Mouse (Mus musculus): Measurements from ENCODE around the gene Dvl3. TPM values are rescaled to one million over a fixed set of nuclear protein-coding genes. Genes with fewer than 3 reads are reported as not detected.

The Dvl3 gene
- total RNA-seq, 2 experiments from 2014 or later: 40.1 to 44.5 TPM

DNA sequence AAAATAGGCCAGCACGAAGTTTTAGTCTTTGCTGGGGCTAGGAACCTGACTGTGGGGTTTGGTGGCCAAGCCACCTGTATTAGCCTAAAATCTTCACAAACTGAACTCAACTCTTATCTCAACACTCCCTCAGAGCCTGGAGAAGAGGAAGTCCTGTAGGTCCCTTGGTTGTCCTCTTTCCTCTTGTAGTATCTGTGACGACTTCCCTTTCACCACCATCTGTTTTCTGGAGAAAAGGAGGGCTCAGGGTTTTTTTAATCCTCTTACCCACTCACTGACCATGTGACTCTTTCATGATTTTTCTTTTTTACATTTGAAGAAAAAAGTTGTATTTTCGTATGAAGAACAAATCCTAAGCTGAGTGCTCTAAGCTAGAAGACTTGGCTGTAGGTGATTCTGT, 22.9 kb downstream of the Dvl3 start:
- no peak for DNase-seq (ENCODE audit: low spot score in 2 of 2)

DNA sequence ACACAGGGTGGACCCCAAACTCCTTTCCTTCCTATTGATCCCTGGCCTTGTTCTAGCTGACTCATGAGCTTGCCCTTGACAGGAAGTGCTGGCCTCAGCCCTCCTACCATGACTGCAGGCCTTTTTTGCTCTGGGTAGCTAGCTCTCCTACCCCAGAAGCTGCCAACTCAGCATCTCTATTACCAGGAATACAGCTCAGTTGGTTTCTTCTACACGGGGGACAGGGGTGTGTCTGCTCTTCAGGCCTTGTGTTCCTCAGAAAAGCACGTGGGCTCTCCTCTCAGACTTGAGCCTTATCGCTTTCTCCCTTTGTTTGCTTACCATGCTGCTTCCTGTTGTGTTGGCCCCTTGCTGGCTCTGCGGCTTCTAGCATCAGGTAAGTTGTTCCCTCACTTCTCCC, 23.7 kb downstream of the Dvl3 start:
- no peak for DNase-seq (ENCODE audit: low spot score in 2 of 2)

DNA sequence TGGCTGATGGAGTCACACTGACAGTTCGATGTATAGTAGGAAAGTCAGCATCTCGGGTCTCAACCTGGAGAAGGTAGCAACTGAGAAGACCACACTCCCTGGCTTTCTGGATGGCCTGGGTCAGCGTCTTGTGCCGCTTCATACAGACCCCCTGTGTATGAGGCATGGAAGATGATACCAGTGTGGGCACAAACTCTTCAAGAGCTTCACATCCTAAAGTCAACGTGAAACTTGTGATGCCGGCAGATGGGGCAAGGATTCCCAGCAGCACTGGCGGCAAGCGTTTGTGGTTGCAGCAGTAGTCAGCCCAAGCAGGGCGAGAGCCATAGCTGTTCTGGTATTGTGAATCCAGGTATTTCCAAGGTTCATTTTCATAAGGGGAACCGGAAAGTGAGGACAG, 28.9 kb downstream of the Dvl3 start:
- DNase-seq (ENCODE audit: low spot score in 2 of 2): no peak

DNA sequence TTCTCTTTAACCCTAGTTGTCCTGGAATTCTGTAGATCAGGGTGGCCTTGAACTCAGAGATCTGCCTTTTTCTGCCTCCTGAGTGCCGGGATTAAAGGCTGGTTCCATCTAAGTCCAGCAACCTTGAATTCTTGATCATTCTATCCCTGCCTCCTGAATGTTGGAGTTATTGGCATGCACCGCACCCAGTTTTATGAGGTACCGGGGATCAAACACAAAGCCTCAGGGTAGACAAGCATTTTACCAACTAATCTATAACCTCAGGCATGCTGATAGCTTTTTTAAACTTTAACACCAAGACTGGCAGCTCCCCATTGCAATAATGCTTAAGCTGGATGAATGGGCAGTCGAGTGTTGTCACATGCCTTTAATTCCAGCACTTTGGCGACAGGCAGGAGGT, 30.6 kb downstream of the Dvl3 start:
- DNase-seq (ENCODE audit: low spot score in 2 of 2): no peak

DNA sequence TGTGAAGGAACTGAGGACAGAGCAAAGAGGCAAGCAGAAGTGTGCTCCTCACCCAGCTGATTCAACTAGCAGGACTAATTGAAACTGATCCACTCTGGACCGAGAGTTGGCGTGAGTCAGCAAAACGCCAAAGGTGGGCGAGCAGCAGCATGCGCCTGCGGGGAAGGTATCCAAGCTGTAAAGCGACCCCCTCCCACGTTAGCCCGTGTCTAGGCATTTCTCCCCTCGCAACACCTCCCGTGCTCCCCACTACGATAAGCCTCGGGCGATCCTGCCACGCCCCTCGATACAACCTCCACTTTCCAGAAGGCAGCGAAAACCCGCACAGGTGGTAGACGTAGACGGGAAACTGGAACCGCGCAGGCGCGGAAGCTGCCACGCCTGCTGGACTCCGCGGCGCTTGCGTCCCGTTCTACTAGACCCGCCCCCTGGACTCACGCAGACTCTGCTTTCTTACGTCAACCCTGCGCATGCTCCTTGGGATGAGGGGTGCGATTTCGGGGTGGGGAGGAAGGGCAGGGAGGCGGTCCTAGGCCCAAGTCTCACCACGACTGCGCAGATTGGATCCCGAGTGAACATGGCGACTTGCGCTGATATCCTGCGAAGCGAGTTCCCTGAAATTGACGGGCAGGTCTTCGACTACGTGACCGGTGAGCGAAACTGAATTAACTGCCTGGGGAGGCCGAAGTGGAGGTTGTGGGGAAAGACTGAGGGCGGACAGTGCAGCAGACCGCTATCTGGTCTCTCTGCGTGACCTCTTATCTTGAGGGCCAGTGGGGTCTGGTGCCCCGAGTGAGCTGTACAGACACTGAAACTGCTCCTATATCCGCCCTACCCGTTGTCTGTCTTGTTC, 31.5 kb downstream of the Dvl3 start, which contains the start of gene Abcf3:
Abcf3 (plus strand) TSS at position 482 of the 853 bp plus-strand sequence.
- peak; percentile 93 to 94 for DNase-seq (ENCODE audit: low spot score in 2 of 2)

DNA sequence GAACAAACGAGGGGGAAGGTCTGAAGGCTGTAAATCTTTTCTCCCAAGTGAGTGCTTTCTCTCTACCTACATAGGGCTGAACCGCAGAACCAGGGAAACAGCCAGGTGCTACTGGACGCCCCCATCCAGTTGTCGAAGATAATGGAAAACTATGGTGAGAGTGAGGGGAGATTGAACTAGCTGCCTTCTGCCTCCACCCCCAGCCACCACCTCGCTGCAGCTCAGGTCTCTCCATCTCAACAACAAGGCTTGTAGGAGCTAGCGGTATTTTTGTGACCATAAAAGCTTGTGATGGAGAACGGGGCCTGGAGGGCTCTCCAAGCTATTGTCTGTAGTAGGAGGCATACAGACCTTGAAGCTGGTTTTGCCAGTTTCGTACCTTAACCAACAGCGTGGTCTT, 32.4 kb downstream of the Dvl3 start:
- no peak for DNase-seq (ENCODE audit: low spot score in 2 of 2)

DNA sequence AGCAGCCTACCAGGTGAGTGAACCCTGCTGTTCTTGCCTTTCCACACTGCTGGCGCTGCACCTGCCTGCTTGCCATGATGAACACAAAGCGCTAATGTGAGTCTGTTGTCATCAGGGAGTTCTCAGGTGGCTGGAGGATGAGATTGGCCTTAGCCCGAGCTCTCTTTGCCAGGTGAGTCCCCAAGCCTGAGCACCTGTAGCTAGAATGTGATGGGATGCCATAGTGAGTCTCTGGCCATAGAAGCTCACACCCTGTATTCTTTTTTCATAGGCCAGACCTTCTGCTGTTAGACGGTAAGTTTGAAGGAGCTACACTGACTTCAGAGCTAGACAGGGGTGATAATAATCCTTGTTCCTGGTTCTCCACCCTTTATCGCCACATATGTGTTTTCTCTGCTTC, 34.9 kb downstream of the Dvl3 start:
- no peak for DNase-seq (ENCODE audit: low spot score in 2 of 2)

DNA sequence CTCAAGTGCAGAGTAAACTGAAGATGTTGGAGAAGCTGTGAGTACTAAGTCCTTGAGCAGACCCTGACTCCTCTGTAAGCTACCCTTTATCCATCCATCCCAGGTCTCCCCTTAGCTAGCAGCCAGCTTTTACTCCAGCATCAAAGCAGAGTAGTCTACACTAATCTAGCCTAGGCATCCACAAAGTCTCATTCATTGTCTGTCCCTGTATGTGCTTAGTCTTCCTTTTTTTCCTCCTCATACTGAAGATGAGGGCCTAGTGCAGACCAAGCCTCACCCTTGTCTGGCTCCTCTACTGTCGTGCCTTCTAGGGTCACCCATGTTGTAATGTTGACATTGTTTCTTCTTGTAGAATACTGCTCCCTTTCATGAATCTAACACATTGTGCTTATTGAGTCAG, 35.8 kb downstream of the Dvl3 start:
- no peak for DNase-seq (ENCODE audit: low spot score in 2 of 2)

DNA sequence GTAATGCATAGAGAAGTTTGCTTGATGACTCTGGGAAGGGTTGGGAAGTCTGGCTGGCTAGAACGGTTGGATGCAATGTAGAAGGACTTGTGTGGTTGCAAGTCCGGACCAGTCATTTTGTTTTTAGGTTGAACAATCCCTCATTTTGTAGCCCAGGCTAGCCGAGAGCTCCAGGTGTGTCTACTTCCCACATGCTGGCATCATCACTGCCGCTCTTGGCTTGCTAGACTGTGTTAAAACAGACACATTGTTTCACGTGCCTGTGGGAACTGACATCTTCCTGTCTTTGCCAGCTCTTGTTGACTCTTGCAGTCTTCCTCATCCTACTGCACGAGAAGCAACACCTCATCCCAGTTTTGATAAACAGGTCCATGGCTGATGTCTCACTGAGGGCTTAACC, 38.2 kb downstream of the Dvl3 start:
- no peak for DNase-seq (ENCODE audit: low spot score in 2 of 2)

DNA sequence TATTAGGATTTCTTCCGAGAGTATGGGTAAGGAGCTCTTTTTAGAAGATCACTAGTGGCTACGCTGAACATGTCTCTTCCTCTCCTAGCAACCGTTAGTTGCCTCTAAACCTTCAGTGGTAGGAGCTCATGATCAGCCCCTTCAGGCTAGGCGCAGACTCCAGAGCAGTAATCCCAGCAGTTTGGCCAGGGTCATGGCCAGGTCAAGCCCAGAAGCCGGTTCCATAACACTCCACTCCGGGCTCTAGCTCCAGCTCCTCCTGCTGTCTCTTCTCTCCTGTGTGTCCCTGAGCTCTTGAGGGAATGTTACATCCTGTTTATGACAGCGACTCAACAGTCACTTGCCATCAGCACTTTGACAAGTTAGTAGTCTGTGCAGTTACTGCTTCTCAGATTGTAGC, 40.6 kb downstream of the Dvl3 start:
- no peak for DNase-seq (ENCODE audit: low spot score in 2 of 2)

DNA sequence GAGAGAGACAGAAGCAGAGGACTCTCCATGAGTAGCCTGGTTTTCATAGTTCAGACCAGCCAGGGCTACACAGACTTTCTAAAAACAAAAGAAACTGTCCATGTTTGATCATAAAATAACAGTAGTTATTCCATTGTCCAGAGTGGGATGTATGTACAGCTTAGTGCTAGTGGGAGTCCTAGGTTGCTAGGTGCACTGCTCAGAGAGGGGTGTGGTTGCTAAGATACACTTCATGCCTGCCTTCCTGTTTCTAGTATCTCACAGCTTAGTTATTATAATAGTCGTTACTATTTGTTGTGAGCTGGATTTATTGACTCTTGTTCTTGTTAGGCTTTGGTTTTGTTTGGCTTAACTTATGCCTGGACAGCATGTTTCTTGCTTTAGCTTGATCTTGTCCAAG, 48.3 kb downstream of the Dvl3 start:
- DNase-seq (ENCODE audit: low spot score in 2 of 2): no peak

Other genes starting within 250 kb of the Dvl3 start
- gene Parl, start 214.6 kb upstream of the Dvl3 start, total RNA-seq (2021): 100 to 1,000 TPM in 1 of 2 experiments, 10 to 100 TPM in 1; 96.8 to 111 TPM
- gene Cyp2ab1, start 191.6 kb upstream of the Dvl3 start, total RNA-seq (2021): under 1 TPM in 1 of 2 experiments, not detected in 1; 0.74 TPM
- 10 to 100 TPM; 77.9 to 95.5 TPM for gene Abcc5, start 90.6 kb upstream of the Dvl3 start, total RNA-seq (2021)
- 10 to 100 TPM; 58.2 to 60.1 TPM for gene Eif2b5, start 18.2 kb upstream of the Dvl3 start, total RNA-seq (2021)
- 100 to 1,000 TPM; 277 to 333 TPM for gene Ap2m1, start 18.5 kb downstream of the Dvl3 start, total RNA-seq (2021)
- 10 to 100 TPM; 94.3 to 94.4 TPM for gene Abcf3, start 31.6 kb downstream of the Dvl3 start, total RNA-seq (2021)
- gene Vwa5b2, start 72.5 kb downstream of the Dvl3 start, total RNA-seq (2021): 1 to 10 TPM; 1.1 to 1.2 TPM
- gene Eef1akmt4, start 94.6 kb downstream of the Dvl3 start, total RNA-seq (2021): 10 to 100 TPM in 1 of 2 experiments, 1 to 10 TPM in 1; 9.4 to 10.2 TPM
- gene Gm49333, start 94.6 kb downstream of the Dvl3 start, total RNA-seq (2021): not detected
- gene Alg3, start 94.8 kb downstream of the Dvl3 start, total RNA-seq (2021): 10 to 100 TPM; 24.8 to 31.2 TPM
- 100 to 1,000 TPM in 1 of 2 experiments, 10 to 100 TPM in 1; 45.6 to 212 TPM for gene Camk2n2, start 104.3 kb downstream of the Dvl3 start, total RNA-seq (2021)
- gene Ece2, start 112.8 kb downstream of the Dvl3 start, total RNA-seq (2021): 10 to 100 TPM in 1 of 2 experiments, 1 to 10 TPM in 1; 9.4 to 17.1 TPM
- 100 to 1,000 TPM; 265 to 268 TPM for gene Psmd2, start 134.7 kb downstream of the Dvl3 start, total RNA-seq (2021)
- gene Eif4g1, start 151.3 kb downstream of the Dvl3 start, total RNA-seq (2021): 100 to 1,000 TPM; 358 to 386 TPM
- gene Fam131a, start 176.3 kb downstream of the Dvl3 start, total RNA-seq (2021): 10 to 100 TPM; 11.7 to 16.1 TPM
- gene Polr2h, start 200.7 kb downstream of the Dvl3 start, total RNA-seq (2021): 10 to 100 TPM; 28.0 to 37.1 TPM
- 10 to 100 TPM; 16.8 to 52.6 TPM for gene Clcn2, start 200.8 kb downstream of the Dvl3 start, total RNA-seq (2021)
- 10 to 100 TPM in 1 of 2 experiments, 1 to 10 TPM in 1; 9.7 to 12.4 TPM for gene Chrd, start 216.1 kb downstream of the Dvl3 start, total RNA-seq (2021)
- 1 to 10 TPM; 1.2 to 4.2 TPM for gene Thpo, start 217.5 kb downstream of the Dvl3 start, total RNA-seq (2021)

Measured in adrenal gland, adult 18-20 months (tissue).